9 mouse cellular contexts compared by ENCODE assay signal in genomic region chr11:19138423-19138822, GRCm38 (mm10).
DNase-seq lines count a peak whose midpoint lies in the region; ATAC-seq and TF ChIP-seq lines count a peak whose summit lies in the region.
"Had no signal": no experiment of that assay in that cellular context is flagged by ENCODE, and none has a peak within 500 bp of the region (broad histone marks: within the 10 kb centered on the region; RNA-seq: fewer than 3 reads in every experiment).

No protein-coding gene starts in this region.

- H3K4me2 ChIP-seq in heart, embryonic 11.5 days, result no peak overlapping the region
- no peak overlapping the region for H3K4me2 ChIP-seq in neural tube, embryonic 15.5 days

- no peaks in the 10 kb centered on the region for H3K4me1 ChIP-seq in heart, embryonic 11.5 days (ENCODE audit: control insufficient read depth, insufficient read depth, low read length)
- H3K4me1 ChIP-seq in neural tube, embryonic 15.5 days, result peaks cover 4% of the 10 kb centered on the region; the same call in 1 of the 2 replicates

- no peaks in the 10 kb centered on the region for H3K27me3 ChIP-seq in heart, embryonic 11.5 days (ENCODE audit: control insufficient read depth, insufficient read depth, low read length)
- H3K27me3 ChIP-seq in neural tube, embryonic 15.5 days (replicated peaks), result no peaks in the 10 kb centered on the region

- H3K27ac ChIP-seq in heart, embryonic 11.5 days (ENCODE audit: low read depth, low read length), result no peak overlapping the region
- no peak overlapping the region for H3K27ac ChIP-seq in gastrocnemius, adult 2 months
- no peak overlapping the region for H3K27ac ChIP-seq in neural tube, embryonic 15.5 days (replicated peaks)

- peak; percentile 98 for DNase-seq in heart, adult 11 months
- peak; percentile 15 for DNase-seq in MN1 (ENCODE audit: low spot score)
- DNase-seq in gastrocnemius, adult 2 months, result peak; percentile 77
- peak; percentile 80 for DNase-seq in kidney, postnatal 14 days
- no peak for DNase-seq in embryo, embryonic 9.5 days (ENCODE audit: extremely low spot score)

- no peaks in the 10 kb centered on the region for H3K36me3 ChIP-seq in heart, embryonic 11.5 days (ENCODE audit: control insufficient read depth, insufficient read depth, low read length)
- H3K36me3 ChIP-seq in neural tube, embryonic 15.5 days, result no peaks in the 10 kb centered on the region
- H3K36me3 ChIP-seq: G1E had no signal

- no peak overlapping the region for H3K9ac ChIP-seq in heart, embryonic 11.5 days (ENCODE audit: low read depth, low read length)
- H3K9ac ChIP-seq in neural tube, embryonic 15.5 days (replicated peaks), result no peak overlapping the region

- intact Hi-C loops in gastrocnemius, adult 2 months (cut with DNase I), result no loop called here

- no peak for TF ChIP-seq CTCF in gastrocnemius, adult 2 months (IDR thresholded peaks at IDR 0.05)

- H3K4me3 ChIP-seq in heart, embryonic 11.5 days (ENCODE audit: low read depth, low read length), result no peak overlapping the region
- no peak overlapping the region for H3K4me3 ChIP-seq in gastrocnemius, adult 2 months
- H3K4me3 ChIP-seq in neural tube, embryonic 15.5 days (replicated peaks), result no peak overlapping the region

- no peaks in the 10 kb centered on the region for H3K9me3 ChIP-seq in heart, embryonic 11.5 days (replicated peaks; ENCODE audit: control insufficient read depth, low read length)
- no peaks in the 10 kb centered on the region for H3K9me3 ChIP-seq in neural tube, embryonic 15.5 days (replicated peaks)
- H3K9me3 ChIP-seq: G1E had no signal

- WGBS in heart, embryonic 11.5 days (ENCODE audit: insufficient replicate concordance), result 78% methylated on average over 5 of the region's 5 CpGs
- WGBS in neural tube, embryonic 15.5 days, result 51% methylated on average over 5 of the region's 5 CpGs

- no peak for ATAC-seq in heart, embryonic 11.5 days (replicated peaks; ENCODE audit: insufficient number of reproducible peaks, low FRiP score, low TSS enrichment)
- peak; percentile 47; the same call in 1 of the 2 replicates for ATAC-seq in neural tube, embryonic 15.5 days (ENCODE audit: low FRiP score)
- no peak for ATAC-seq in megakaryocyte, adult 5-6 weeks (ENCODE audit: poor library complexity, severe bottlenecking)
